Mouse (Mus musculus): Measurements from ENCODE around the gene Ift81.

- TF ChIP-seq CTCF (IDR thresholded peaks at IDR 0.05; ENCODE audit: borderline replicate concordance, insufficient read depth, low read length) (no peak), POLR2A (IDR thresholded peaks at IDR 0.05; ENCODE audit: low read depth, low read length) (no peak)
These were observed 12.1 kb downstream of the Ift81 start for GRCm38 (mm10) chr5:122602233-122602632.

All from embryonic fibroblast, embryonic 13.5 days (primary cell).